17 mouse cellular contexts compared by ENCODE assay signal in the genomic region with DNA sequence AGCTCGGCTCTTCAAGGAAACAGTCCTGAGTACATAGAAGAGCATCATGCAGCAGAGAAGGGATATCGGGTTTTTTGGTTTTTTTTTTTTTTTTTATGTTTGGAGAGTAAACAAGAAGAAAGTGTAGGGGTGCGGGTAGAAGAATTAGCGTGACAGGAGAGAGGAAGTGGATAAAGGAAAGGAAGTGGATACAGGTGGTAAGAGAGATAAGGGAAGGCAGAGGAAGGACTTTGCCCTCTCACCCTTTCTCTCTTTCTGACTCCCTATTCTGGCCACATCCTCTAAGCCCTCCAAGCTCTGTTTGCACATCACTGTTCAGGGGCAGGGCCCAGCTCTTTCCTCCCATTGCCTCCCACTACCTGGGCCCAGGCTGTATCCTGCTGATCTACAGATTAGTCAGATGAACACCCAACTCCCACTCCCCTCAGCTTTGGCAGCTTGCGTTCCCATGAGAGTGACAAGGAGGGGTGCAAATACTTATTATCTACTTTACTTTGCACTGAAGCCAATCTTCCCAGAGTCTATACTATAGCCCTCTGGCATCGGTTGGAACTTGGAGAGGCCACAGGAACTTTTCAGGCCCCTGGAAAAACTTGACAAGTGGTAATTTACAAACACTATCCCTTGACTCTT.
DNase-seq lines count a peak whose midpoint lies in the region; ATAC-seq and TF ChIP-seq lines count a peak whose summit lies in the region.
"Had no signal": no experiment of that assay in that cellular context is flagged by ENCODE, and none has a peak within 500 bp of the region (broad histone marks: within the 10 kb centered on the region; RNA-seq: fewer than 3 reads in every experiment).

No protein-coding gene starts in this region.

- TF ChIP-seq EP300 in MEL (IDR thresholded peaks at IDR 0.05; ENCODE audit: low read depth in 1 of 2, low read length in 2 of 2), result peak; percentile 98 to 99

- TF ChIP-seq POLR2A in MEL (IDR thresholded peaks at IDR 0.05; ENCODE audit: control insufficient read depth in 1 of 2, insufficient read depth in 1 of 2, low read depth in 1 of 2, low read length in 2 of 2, poor library complexity in 1 of 2), result no peak

- H3K9me3 ChIP-seq in heart, embryonic 15.5 days (replicated peaks), result no peaks in the 10 kb centered on the region
- H3K9me3 ChIP-seq in MEL (replicated peaks; ENCODE audit: insufficient read depth, low read length), result no peaks in the 10 kb centered on the region
- H3K9me3 ChIP-seq in liver, embryonic 12.5 days (replicated peaks), result no peaks in the 10 kb centered on the region
- H3K9me3 ChIP-seq in hindbrain, embryonic 14.5 days (ENCODE audit: control insufficient read depth, low read length), result no peaks in the 10 kb centered on the region
- H3K9me3 ChIP-seq: midbrain, embryonic 13.5 days had no signal

- H3K4me2 ChIP-seq in heart, embryonic 15.5 days, result no peak overlapping the region
- 0 out of 2 replicates have a peak overlapping the region, but pooled peaks have one; percentile 20 for H3K4me2 ChIP-seq in liver, embryonic 12.5 days
- H3K4me2 ChIP-seq in hindbrain, embryonic 14.5 days (replicated peaks), result no peak overlapping the region
- H3K4me2 ChIP-seq: midbrain, embryonic 13.5 days had no signal

- no peaks in the 10 kb centered on the region; the same call in 1 of the 2 replicates for H3K79me2 ChIP-seq in MEL (ENCODE audit: control insufficient read depth, insufficient read depth, low read length, poor library complexity)

- H3K4me1 ChIP-seq in heart, embryonic 15.5 days (replicated peaks), result no peaks in the 10 kb centered on the region; the same call in 1 of the 2 replicates
- peaks cover 32 to 34% of the 10 kb centered on the region in 2 experiments for H3K4me1 ChIP-seq in MEL (ENCODE audit: control insufficient read depth in 1 of 2, insufficient read depth in 2 of 2, low read length in 2 of 2)
- H3K4me1 ChIP-seq in liver, embryonic 12.5 days, result peaks cover 34% of the 10 kb centered on the region
- H3K4me1 ChIP-seq in hindbrain, embryonic 14.5 days (replicated peaks; ENCODE audit: control insufficient read depth, insufficient read depth, low read length), result no peaks in the 10 kb centered on the region
- H3K4me1 ChIP-seq: midbrain, embryonic 13.5 days had no signal

- intact Hi-C loops in heart, postnatal 10 days (cut with DNase I), result loop anchor here (10.0 kb wide), 1 partner anchor 97 kb away; no protein-coding TSS in a partner anchor

- no peak overlapping the region for H3K9ac ChIP-seq in heart, embryonic 15.5 days
- peak overlapping the region; percentile 41 for H3K9ac ChIP-seq in MEL (ENCODE audit: control insufficient read depth, low read depth, low read length, poor library complexity, severe bottlenecking)
- H3K9ac ChIP-seq in liver, embryonic 12.5 days, result no peak overlapping the region
- no peak overlapping the region for H3K9ac ChIP-seq in hindbrain, embryonic 14.5 days
- H3K9ac ChIP-seq: midbrain, embryonic 13.5 days had no signal

- no peak for TF ChIP-seq CTCF in MEL (IDR thresholded peaks at IDR 0.05 in 2 of 3, conservative IDR thresholded peaks at IDR 0.05 in 1 of 3; ENCODE audit: control insufficient read depth in 1 of 3, insufficient read depth in 1 of 3, low read depth in 2 of 3, low read length in 3 of 3, poor library complexity in 1 of 3, severe bottlenecking in 1 of 3)

- H3K4me3 ChIP-seq in heart, embryonic 15.5 days, result no peak overlapping the region
- peak overlapping the region; percentile 23 to 45; a peak in 3 of 4 replicates for H3K4me3 ChIP-seq in MEL (ENCODE audit: control insufficient read depth in 1 of 2, insufficient read depth in 1 of 2, low read depth in 2 of 2, low read length in 2 of 2)
- no peak overlapping the region for H3K4me3 ChIP-seq in liver, embryonic 12.5 days
- no peak overlapping the region for H3K4me3 ChIP-seq in hindbrain, embryonic 14.5 days (replicated peaks; ENCODE audit: low read length)
- H3K4me3 ChIP-seq: midbrain, embryonic 13.5 days; myocyte had no signal

- no peak for DNase-seq in heart, postnatal 10 days
- DNase-seq in MEL (ENCODE audit: low read depth, low spot score), result peak; percentile 92
- no peak for DNase-seq in cerebellum, adult 18-20 months
- no peak for DNase-seq in hindbrain, embryonic 14.5 days (ENCODE audit: low spot score)
- DNase-seq: adrenal gland, postnatal 14 days; cerebellum, adult 9-10 months; heart, postnatal 14 days; kidney, postnatal 14 days; layer of hippocampus, adult 9-11 months; right cerebral cortex, adult 18-20 months had no signal

- no peak for TF ChIP-seq RAD21 in MEL (IDR thresholded peaks at IDR 0.05; ENCODE audit: low read depth, low read length)

- H3K27me3 ChIP-seq in heart, embryonic 15.5 days, result no peaks in the 10 kb centered on the region
- H3K27me3 ChIP-seq in MEL (ENCODE audit: control insufficient read depth in 1 of 2, insufficient read depth in 2 of 2, low read length in 2 of 2), result no peaks in the 10 kb centered on the region
- peaks cover 3% of the 10 kb centered on the region for H3K27me3 ChIP-seq in liver, embryonic 12.5 days (replicated peaks)
- no peaks in the 10 kb centered on the region for H3K27me3 ChIP-seq in hindbrain, embryonic 14.5 days (ENCODE audit: control insufficient read depth, insufficient read depth, low read length)

- peak; percentile 75 for ATAC-seq in heart, embryonic 15.5 days (replicated peaks; ENCODE audit: insufficient number of reproducible peaks, insufficient read depth, low FRiP score, low read depth)
- peak; percentile 60 for ATAC-seq in liver, embryonic 12.5 days
- ATAC-seq in megakaryocyte-erythroid progenitor cell, adult 5-6 weeks (replicated peaks; ENCODE audit: low FRiP score, low TSS enrichment, poor library complexity, severe bottlenecking), result peak; percentile 71
- ATAC-seq in hindbrain, embryonic 14.5 days (ENCODE audit: low FRiP score), result no peak
- ATAC-seq in erythroblast, adult 5-6 weeks (replicated peaks; ENCODE audit: low FRiP score, poor library complexity, severe bottlenecking), result no peak
- ATAC-seq: forebrain, embryonic 14.5 days; midbrain, embryonic 13.5 days had no signal

- no peak overlapping the region for H3K27ac ChIP-seq in heart, embryonic 15.5 days
- peak overlapping the region; percentile 97 for H3K27ac ChIP-seq in MEL (ENCODE audit: control insufficient read depth, low read depth, low read length)
- H3K27ac ChIP-seq in liver, embryonic 12.5 days, result peak overlapping the region; percentile 18; the same call in 1 of the 2 replicates
- no peak overlapping the region for H3K27ac ChIP-seq in hindbrain, embryonic 14.5 days
- H3K27ac ChIP-seq: midbrain, embryonic 13.5 days had no signal

- H3K36me3 ChIP-seq in heart, embryonic 15.5 days, result no peaks in the 10 kb centered on the region
- peaks cover 0 to 47% of the 10 kb centered on the region in 2 experiments; a peak in 2 of 4 replicates for H3K36me3 ChIP-seq in MEL (ENCODE audit: control insufficient read depth in 1 of 2, insufficient read depth in 2 of 2, low read length in 2 of 2)
- H3K36me3 ChIP-seq in liver, embryonic 12.5 days, result no peaks in the 10 kb centered on the region
- no peaks in the 10 kb centered on the region for H3K36me3 ChIP-seq in hindbrain, embryonic 14.5 days (replicated peaks; ENCODE audit: control insufficient read depth, insufficient read depth)
- H3K36me3 ChIP-seq: midbrain, embryonic 13.5 days had no signal

- WGBS in heart, embryonic 15.5 days, result 58% methylated on average over 6 of the region's 6 CpGs
- 25% methylated on average over 4 of the region's 6 CpGs for WGBS in liver, embryonic 12.5 days (ENCODE audit: insufficient replicate concordance)
- 87% methylated on average over 6 of the region's 6 CpGs for WGBS in hindbrain, embryonic 14.5 days

TF ChIP-seq in MEL, 35 proteins besides CTCF, POLR2A, EP300 and RAD21 (continues in another document):
- TF ChIP-seq MEF2A (IDR thresholded peaks at IDR 0.05; ENCODE audit: extremely low read depth, insufficient replicate concordance, low read depth, low read length, poor library complexity, severe bottlenecking) (no peak), SIN3A (IDR thresholded peaks at IDR 0.05; ENCODE audit: low read length) (peak; percentile 92), JUND (IDR thresholded peaks at IDR 0.05; ENCODE audit: low read depth, low read length) (peak; percentile 72; the same call in 1 of the 2 replicates), POLR2AphosphoS5 (IDR thresholded peaks at IDR 0.05; ENCODE audit: borderline replicate concordance, low read depth, low read length) (no peak), MAZ (IDR thresholded peaks at IDR 0.05; ENCODE audit: low read depth, low read length) (no peak; the same call in 1 of the 2 replicates), ZKSCAN1 (IDR thresholded peaks at IDR 0.05; ENCODE audit: low read depth, low read length) (peak; percentile 76; the same call in 1 of the 2 replicates), KAT2A (conservative IDR thresholded peaks at IDR 0.05; ENCODE audit: low read depth, low read length) (no peak; the same call in 1 of the 2 replicates), POLR2AphosphoS2 (IDR thresholded peaks at IDR 0.05; ENCODE audit: low read length) (0 out of 2 replicates have a peak, but pooled peaks have one; percentile 28), MYC (IDR thresholded peaks at IDR 0.05; ENCODE audit: low read depth, low read length) (peak; percentile 62; the same call in 1 of the 2 replicates), MAX (IDR thresholded peaks at IDR 0.05; ENCODE audit: low read length) (peak; percentile 62), E2F4 (IDR thresholded peaks at IDR 0.05; ENCODE audit: borderline replicate concordance, low read depth, low read length) (no peak), MAFK (IDR thresholded peaks at IDR 0.05; ENCODE audit: borderline replicate concordance, low read depth, low read length) (peak; percentile 44; the same call in 1 of the 2 replicates), TCF12 (IDR thresholded peaks at IDR 0.05; ENCODE audit: low read depth, low read length) (peak; percentile 97), CHD2 (IDR thresholded peaks at IDR 0.05; ENCODE audit: low read length) (peak; percentile 65; the same call in 1 of the 2 replicates), ZMIZ1 (IDR thresholded peaks at IDR 0.05; ENCODE audit: low read depth, low read length) (no peak; the same call in 1 of the 2 replicates), TBP (IDR thresholded peaks at IDR 0.05; ENCODE audit: low read depth, low read length) (peak; percentile 28; the same call in 1 of the 2 replicates), UBTF (IDR thresholded peaks at IDR 0.05; ENCODE audit: borderline replicate concordance, insufficient read depth, low read depth, low read length) (no peak), MXI1 (IDR thresholded peaks at IDR 0.05; ENCODE audit: low read depth, low read length) (no peak; the same call in 1 of the 2 replicates), ELF1 (IDR thresholded peaks at IDR 0.05; ENCODE audit: low read depth, low read length) (0 out of 2 replicates have a peak, but pooled peaks have one; percentile 5), USF1 (IDR thresholded peaks at IDR 0.05; ENCODE audit: low read depth, low read length) (0 out of 2 replicates have a peak, but pooled peaks have one; percentile 8), RCOR1 (IDR thresholded peaks at IDR 0.05; ENCODE audit: low read depth, low read length) (peak; percentile 87), GATA1 (IDR thresholded peaks at IDR 0.05; ENCODE audit: low read depth, low read length) (peak; percentile 97)

Comparison
In these comparisons a context has a peak if more than half of its experiments do, and no peak if none do; other contexts are left out.
1. ATAC-seq: peak in heart, embryonic 15.5 days (single experiment), liver, embryonic 12.5 days (single experiment) and megakaryocyte-erythroid progenitor cell, adult 5-6 weeks (single experiment); none in hindbrain, embryonic 14.5 days (single experiment) and erythroblast, adult 5-6 weeks (single experiment).
2. H3K27ac ChIP-seq: peak in MEL (single experiment) and liver, embryonic 12.5 days (single experiment); none in heart, embryonic 15.5 days (single experiment) and hindbrain, embryonic 14.5 days (single experiment).
3. H3K4me3 ChIP-seq: peak in MEL (2 of 2); none in heart, embryonic 15.5 days (single experiment), liver, embryonic 12.5 days (single experiment) and hindbrain, embryonic 14.5 days (single experiment).